Mouse (Mus musculus): ENCODE data around the gene 9430097D07Rik.

- TF ChIP-seq POLR2A (IDR thresholded peaks at IDR 0.05; ENCODE audit: insufficient read depth, low read length), result no peak
- TF ChIP-seq CTCF (IDR thresholded peaks at IDR 0.05; ENCODE audit: low read depth, low read length), result no peak
These were observed 39.9 kb downstream of the 9430097D07Rik start for GRCm38 (mm10) chr2:32535501-32535991.

All from ES-Bruce4 (cell line).